Mouse (Mus musculus): ENCODE measurements around the gene Plcb1. TPM values are rescaled to one million over a fixed set of nuclear protein-coding genes. Genes with fewer than 3 reads are reported as not detected.
A peak's percentile ranks its signal among the peaks of the same experiment; 100 is the strongest.

Plcb1 gene
- polyA plus RNA-seq, 2 experiments: 2.9 to 12.8 TPM

GRCm38 (mm10) chr2:135140576-135140975 lies 354.7 kb downstream of the Plcb1 start:
- DNase-seq (ENCODE audit: low spot score) (no peak), ATAC-seq (ENCODE audit: low FRiP score, low read depth) (no peak)
- no peaks in the 10 kb centered on the region for H3K27me3 ChIP-seq (ENCODE audit: control insufficient read depth, insufficient read depth, low read length)
- H3K9me3 ChIP-seq (ENCODE audit: control insufficient read depth, low read length): no peaks in the 10 kb centered on the region
- H3K9ac ChIP-seq (ENCODE audit: low read depth, low read length, severe bottlenecking): no peak overlapping the region
- no peak overlapping the region for H3K4me3 ChIP-seq (replicated peaks; ENCODE audit: low read length)
- 4% methylated on average over 8 of the region's 8 CpGs for WGBS
- TF ChIP-seq POLR2A (IDR thresholded peaks at IDR 0.05; ENCODE audit: borderline replicate concordance, extremely low read depth, insufficient read depth, insufficient read length): no peak
- H3K36me3 ChIP-seq (ENCODE audit: control insufficient read depth, insufficient read depth, low read length): no peaks in the 10 kb centered on the region
- peaks cover 8% of the 10 kb centered on the region for H3K4me1 ChIP-seq (ENCODE audit: control insufficient read depth, insufficient read depth, low read length)
- no peak overlapping the region for H3K27ac ChIP-seq (replicated peaks; ENCODE audit: low read depth, low read length)
- H3K4me2 ChIP-seq (replicated peaks; ENCODE audit: low read depth, low read length, severe bottlenecking): peak overlapping the region; percentile 20; the same call in 1 of the 2 replicates

DNA sequence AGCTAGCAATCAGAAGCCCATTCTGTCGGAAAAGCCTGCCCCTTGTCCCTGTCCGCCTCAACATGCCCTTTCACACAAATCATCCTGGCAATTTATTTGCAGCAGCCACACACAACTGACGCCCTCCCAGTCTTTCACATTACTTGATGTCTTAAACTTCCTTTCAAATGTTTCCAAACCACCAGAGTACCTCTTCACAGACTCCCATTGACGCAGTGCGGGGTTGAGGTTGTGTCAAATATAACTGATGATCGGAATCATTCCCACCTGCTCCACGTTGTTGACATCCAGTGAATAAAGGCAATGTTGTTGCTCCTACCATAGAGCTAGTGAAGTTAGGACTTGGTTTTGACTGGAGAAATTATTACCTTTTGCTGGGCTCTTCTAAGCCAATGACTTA lies 366.4 kb downstream of the Plcb1 start:
- Histone ChIP-seq H3K4me2 (replicated peaks; ENCODE audit: low read depth, low read length, severe bottlenecking) (no peak overlapping the region), H3K36me3 (ENCODE audit: control insufficient read depth, insufficient read depth, low read length) (no peaks in the 10 kb centered on the region), H3K27me3 (ENCODE audit: control insufficient read depth, insufficient read depth, low read length) (no peaks in the 10 kb centered on the region), H3K27ac (replicated peaks; ENCODE audit: low read depth, low read length) (no peak overlapping the region), H3K4me1 (ENCODE audit: control insufficient read depth, insufficient read depth, low read length) (0 out of 2 replicates have a peak, but pooled peaks cover 4% of the 10 kb centered on the region), H3K9ac (ENCODE audit: low read depth, low read length, severe bottlenecking) (no peak overlapping the region), H3K9me3 (ENCODE audit: control insufficient read depth, low read length) (no peaks in the 10 kb centered on the region), H3K4me3 (replicated peaks; ENCODE audit: low read length) (no peak overlapping the region)
- DNase-seq (ENCODE audit: low spot score): no peak
- TF ChIP-seq POLR2A (IDR thresholded peaks at IDR 0.05; ENCODE audit: borderline replicate concordance, extremely low read depth, insufficient read depth, insufficient read length): no peak
- WGBS: 63% methylated on average over 7 of the region's 7 CpGs
- ATAC-seq (ENCODE audit: low FRiP score, low read depth): no peak; the same call in 1 of the 2 replicates

DNA sequence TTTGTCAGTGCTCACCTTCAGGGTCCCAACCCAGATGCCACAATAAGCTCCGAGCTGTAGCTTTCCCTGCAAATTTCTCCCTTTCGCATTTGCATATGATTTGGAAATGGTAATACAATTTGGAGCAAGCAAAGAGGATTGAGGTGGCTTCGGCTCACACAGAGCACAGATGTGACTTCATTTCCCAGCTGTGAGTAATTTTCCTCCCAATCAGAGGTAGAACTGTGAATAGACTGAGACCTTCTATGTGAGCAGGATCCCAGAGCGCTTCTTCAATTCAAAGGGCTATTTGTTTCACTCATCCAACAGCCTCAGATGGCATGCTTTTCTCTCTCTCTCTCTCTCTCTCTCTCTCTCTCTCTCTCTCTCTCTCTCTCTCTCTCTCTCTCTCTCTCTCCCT lies 367.4 kb downstream of the Plcb1 start:
- no peak for TF ChIP-seq POLR2A (IDR thresholded peaks at IDR 0.05; ENCODE audit: borderline replicate concordance, extremely low read depth, insufficient read depth, insufficient read length)
- Histone ChIP-seq H3K9me3 (ENCODE audit: control insufficient read depth, low read length) (no peaks in the 10 kb centered on the region), H3K4me3 (replicated peaks; ENCODE audit: low read length) (no peak overlapping the region), H3K27me3 (ENCODE audit: control insufficient read depth, insufficient read depth, low read length) (no peaks in the 10 kb centered on the region), H3K36me3 (ENCODE audit: control insufficient read depth, insufficient read depth, low read length) (no peaks in the 10 kb centered on the region), H3K9ac (ENCODE audit: low read depth, low read length, severe bottlenecking) (no peak overlapping the region), H3K27ac (replicated peaks; ENCODE audit: low read depth, low read length) (no peak overlapping the region; the same call in 1 of the 2 replicates), H3K4me2 (replicated peaks; ENCODE audit: low read depth, low read length, severe bottlenecking) (no peak overlapping the region), H3K4me1 (ENCODE audit: control insufficient read depth, insufficient read depth, low read length) (0 out of 2 replicates have a peak, but pooled peaks cover 4% of the 10 kb centered on the region)
- ATAC-seq (ENCODE audit: low FRiP score, low read depth) (no peak), DNase-seq (ENCODE audit: low spot score) (no peak)
- WGBS: 66% methylated on average over 4 of the region's 4 CpGs

GRCm38 (mm10) chr2:135156055-135156454 lies 370.2 kb downstream of the Plcb1 start:
- Histone ChIP-seq H3K27me3 (ENCODE audit: control insufficient read depth, insufficient read depth, low read length) (no peaks in the 10 kb centered on the region), H3K4me2 (replicated peaks; ENCODE audit: low read depth, low read length, severe bottlenecking) (no peak overlapping the region), H3K4me3 (replicated peaks; ENCODE audit: low read length) (no peak overlapping the region), H3K36me3 (ENCODE audit: control insufficient read depth, insufficient read depth, low read length) (no peaks in the 10 kb centered on the region), H3K4me1 (ENCODE audit: control insufficient read depth, insufficient read depth, low read length) (0 out of 2 replicates have a peak, but pooled peaks cover 4% of the 10 kb centered on the region), H3K9me3 (ENCODE audit: control insufficient read depth, low read length) (no peaks in the 10 kb centered on the region), H3K27ac (replicated peaks; ENCODE audit: low read depth, low read length) (no peak overlapping the region), H3K9ac (ENCODE audit: low read depth, low read length, severe bottlenecking) (no peak overlapping the region)
- no peak for TF ChIP-seq POLR2A (IDR thresholded peaks at IDR 0.05; ENCODE audit: borderline replicate concordance, extremely low read depth, insufficient read depth, insufficient read length)
- no peak for ATAC-seq (ENCODE audit: low FRiP score, low read depth)
- WGBS: 86% methylated on average over 7 of the region's 7 CpGs
- DNase-seq (ENCODE audit: low spot score): no peak

DNA sequence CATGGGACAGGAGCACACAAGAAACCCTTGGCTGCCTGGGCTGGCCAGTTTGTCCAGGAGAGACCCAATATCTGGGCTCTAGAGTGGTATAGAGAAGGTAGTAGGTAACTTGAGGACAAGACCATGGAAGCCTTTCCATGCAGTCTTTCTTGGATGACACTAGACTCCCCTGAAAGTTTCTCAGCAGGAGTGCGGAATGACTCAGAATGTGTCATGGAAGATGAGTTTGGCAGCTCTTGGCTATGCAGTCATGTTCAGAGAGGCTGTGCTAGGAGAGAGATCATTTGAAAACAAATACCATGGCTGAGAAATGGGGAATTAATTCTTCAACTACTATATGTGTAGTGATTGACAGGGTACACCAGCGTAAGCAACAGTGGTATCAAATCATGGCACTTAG lies 372.1 kb downstream of the Plcb1 start:
- no peak for DNase-seq (ENCODE audit: low spot score)
- Histone ChIP-seq H3K36me3 (ENCODE audit: control insufficient read depth, insufficient read depth, low read length) (no peaks in the 10 kb centered on the region), H3K9me3 (ENCODE audit: control insufficient read depth, low read length) (no peaks in the 10 kb centered on the region), H3K4me2 (replicated peaks; ENCODE audit: low read depth, low read length, severe bottlenecking) (no peak overlapping the region), H3K27me3 (ENCODE audit: control insufficient read depth, insufficient read depth, low read length) (no peaks in the 10 kb centered on the region), H3K4me1 (ENCODE audit: control insufficient read depth, insufficient read depth, low read length) (0 out of 2 replicates have a peak, but pooled peaks cover 4% of the 10 kb centered on the region), H3K9ac (ENCODE audit: low read depth, low read length, severe bottlenecking) (no peak overlapping the region), H3K4me3 (replicated peaks; ENCODE audit: low read length) (no peak overlapping the region), H3K27ac (replicated peaks; ENCODE audit: low read depth, low read length) (no peak overlapping the region)
- no peak for TF ChIP-seq POLR2A (IDR thresholded peaks at IDR 0.05; ENCODE audit: borderline replicate concordance, extremely low read depth, insufficient read depth, insufficient read length)
- no peak for ATAC-seq (ENCODE audit: low FRiP score, low read depth)
- 97% methylated on average over 2 of the region's 2 CpGs for WGBS

DNA sequence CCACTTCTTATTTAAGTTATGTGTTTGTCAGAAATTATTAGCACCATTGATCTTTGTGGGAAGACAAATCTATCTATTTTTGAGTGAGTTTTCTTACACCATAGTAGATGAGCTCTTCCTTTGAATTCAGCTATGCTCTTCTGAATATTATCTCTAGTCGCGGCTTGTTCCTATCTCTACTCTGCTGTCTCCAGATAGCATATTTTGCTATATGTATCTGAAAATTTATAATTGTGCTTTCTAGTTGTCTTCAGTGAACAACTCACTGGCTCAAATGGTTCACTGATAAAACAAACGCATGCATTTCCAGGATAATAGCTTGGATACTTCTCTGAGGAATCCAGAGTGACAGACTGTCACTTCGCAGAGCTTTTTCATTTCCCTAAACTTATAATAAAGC lies 375.8 kb downstream of the Plcb1 start:
- Histone ChIP-seq H3K9me3 (ENCODE audit: control insufficient read depth, low read length) (no peaks in the 10 kb centered on the region), H3K4me2 (replicated peaks; ENCODE audit: low read depth, low read length, severe bottlenecking) (no peak overlapping the region), H3K4me3 (replicated peaks; ENCODE audit: low read length) (no peak overlapping the region), H3K27me3 (ENCODE audit: control insufficient read depth, insufficient read depth, low read length) (no peaks in the 10 kb centered on the region), H3K27ac (replicated peaks; ENCODE audit: low read depth, low read length) (no peak overlapping the region), H3K36me3 (ENCODE audit: control insufficient read depth, insufficient read depth, low read length) (no peaks in the 10 kb centered on the region), H3K9ac (ENCODE audit: low read depth, low read length, severe bottlenecking) (no peak overlapping the region), H3K4me1 (ENCODE audit: control insufficient read depth, insufficient read depth, low read length) (no peaks in the 10 kb centered on the region)
- no peak for TF ChIP-seq POLR2A (IDR thresholded peaks at IDR 0.05; ENCODE audit: borderline replicate concordance, extremely low read depth, insufficient read depth, insufficient read length)
- no peak for ATAC-seq (ENCODE audit: low FRiP score, low read depth)
- no peak for DNase-seq (ENCODE audit: low spot score)
- WGBS: 90% methylated on average over 4 of the region's 4 CpGs
